Mouse (Mus musculus): ENCODE measurements around the gene Ttc19.

Gene Ttc19

DNA sequence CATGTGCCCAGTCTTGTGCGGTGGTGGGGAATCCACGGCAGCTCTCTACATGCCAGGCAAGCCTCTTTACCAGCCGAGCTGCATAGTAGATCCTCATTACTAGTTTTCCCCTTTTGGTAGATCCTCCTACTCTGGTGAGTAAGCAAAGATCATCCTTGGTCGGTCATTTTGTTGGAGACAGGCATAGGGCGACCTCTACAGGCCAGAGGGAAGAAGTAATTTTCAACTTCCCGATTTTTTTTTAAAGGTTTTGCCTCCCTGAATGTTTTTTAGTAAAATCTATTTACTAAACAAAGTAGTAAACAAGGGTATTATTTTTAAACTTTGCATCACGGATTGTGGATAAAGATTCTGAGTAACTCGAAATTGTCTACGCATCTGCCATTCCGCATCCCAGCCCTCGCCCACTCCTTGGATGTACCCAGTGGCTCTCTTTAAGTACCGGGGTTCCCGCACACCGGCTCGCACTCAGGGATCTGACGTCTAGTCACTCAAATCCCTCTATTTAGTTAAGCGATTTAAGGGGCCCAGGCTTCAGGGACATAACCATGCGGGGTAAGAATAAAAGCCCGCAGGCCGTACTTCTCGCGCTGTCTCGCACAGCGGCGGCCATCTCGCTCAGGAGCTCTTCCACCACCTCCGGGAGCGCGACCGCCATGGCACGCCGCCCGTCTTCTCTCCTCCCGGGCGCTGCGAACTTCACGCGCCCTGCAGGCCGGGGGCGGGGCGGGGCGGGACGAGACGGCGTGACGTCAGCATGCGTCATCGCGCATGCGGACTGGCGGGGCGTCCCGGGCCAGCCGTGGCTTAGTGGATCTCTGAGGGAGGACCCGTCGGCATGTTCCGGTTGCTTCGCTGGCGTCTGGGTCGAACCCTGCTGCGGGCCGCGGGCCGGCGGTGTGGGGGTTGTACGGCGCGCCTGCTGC is at the start of gene Ttc19, which contains the start of gene Zswim7:
Gene Ttc19, plus strand, starts transcription at position 799 of the 926 bp plus-strand sequence.
Gene Zswim7, minus strand, starts transcription at position 701 of the 926 bp plus-strand sequence.
- peak; percentile 74 to 89 for DNase-seq (ENCODE audit: low spot score in 2 of 2)

- no peak for DNase-seq (ENCODE audit: low spot score in 2 of 2)
These were observed 40.5 kb upstream of the Ttc19 start for GRCm38 (mm10) chr11:62240631-62241261.

GRCm38 (mm10) chr11:62243871-62244270 is 37.4 kb upstream of the Ttc19 start:
- DNase-seq (ENCODE audit: low spot score in 2 of 2): no peak

- DNase-seq (ENCODE audit: low spot score in 2 of 2): no peak
These were observed 36.8 kb upstream of the Ttc19 start for GRCm38 (mm10) chr11:62244471-62244870.

GRCm38 (mm10) chr11:62247759-62248400 is 33.4 kb upstream of the Ttc19 start:
- DNase-seq (ENCODE audit: low spot score in 2 of 2): no peak

- peak in 1 of 2 experiments; percentile 17 for DNase-seq (ENCODE audit: low spot score in 2 of 2)
These were observed 32.6 kb upstream of the Ttc19 start, which contains the start of gene Adora2b for GRCm38 (mm10) chr11:62248401-62249244. TSS of gene Adora2b (plus strand) at chr11:62248984.

GRCm38 (mm10) chr11:62249266-62250037 is 31.8 kb upstream of the Ttc19 start:
- DNase-seq (ENCODE audit: low spot score in 2 of 2): peak in 1 of 2 experiments; percentile 13

GRCm38 (mm10) chr11:62251047-62251446 is 30.2 kb upstream of the Ttc19 start:
- no peak for DNase-seq (ENCODE audit: low spot score in 2 of 2)

DNA sequence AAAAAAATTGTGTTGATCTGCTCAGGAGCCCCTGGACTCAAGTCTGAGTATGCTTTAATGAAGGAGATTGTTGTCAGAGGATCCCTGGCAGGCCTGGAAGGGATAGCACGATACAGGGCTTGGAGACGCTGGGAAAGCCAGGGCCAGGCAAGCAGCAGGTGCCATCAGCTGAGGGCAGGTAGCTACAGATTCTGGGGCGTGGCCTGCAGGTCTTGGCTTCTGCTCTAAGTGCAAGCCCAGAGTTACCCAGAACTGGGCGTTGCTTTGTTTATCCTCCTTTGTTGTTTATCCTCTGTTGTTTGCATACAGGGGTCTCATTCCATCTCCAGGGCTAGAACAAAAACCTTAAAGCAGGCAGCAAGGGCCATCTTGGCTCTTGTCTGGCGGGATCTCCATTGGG is 27.9 kb upstream of the Ttc19 start:
- DNase-seq (ENCODE audit: low spot score in 2 of 2): no peak

DNA sequence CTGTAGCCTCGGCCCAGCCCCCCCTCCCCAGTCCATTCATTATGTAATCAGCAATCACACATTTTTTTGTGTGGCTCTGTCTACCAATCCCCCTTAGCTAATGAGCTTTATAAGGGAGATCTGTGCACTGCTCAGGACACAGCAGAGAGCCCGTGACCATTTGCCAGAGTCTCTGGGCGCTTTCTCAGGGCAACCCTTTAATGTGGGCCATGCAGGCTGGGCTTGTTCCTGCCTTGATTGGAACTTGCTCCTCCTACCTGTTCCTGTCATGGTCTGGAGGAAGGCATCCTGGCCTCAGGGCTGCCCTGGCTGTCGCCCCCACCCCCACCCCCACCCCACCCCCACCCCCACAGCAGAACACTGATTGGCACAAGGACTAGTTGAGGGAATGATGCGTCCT is 22.1 kb upstream of the Ttc19 start:
- no peak for DNase-seq (ENCODE audit: low spot score in 2 of 2)

DNA sequence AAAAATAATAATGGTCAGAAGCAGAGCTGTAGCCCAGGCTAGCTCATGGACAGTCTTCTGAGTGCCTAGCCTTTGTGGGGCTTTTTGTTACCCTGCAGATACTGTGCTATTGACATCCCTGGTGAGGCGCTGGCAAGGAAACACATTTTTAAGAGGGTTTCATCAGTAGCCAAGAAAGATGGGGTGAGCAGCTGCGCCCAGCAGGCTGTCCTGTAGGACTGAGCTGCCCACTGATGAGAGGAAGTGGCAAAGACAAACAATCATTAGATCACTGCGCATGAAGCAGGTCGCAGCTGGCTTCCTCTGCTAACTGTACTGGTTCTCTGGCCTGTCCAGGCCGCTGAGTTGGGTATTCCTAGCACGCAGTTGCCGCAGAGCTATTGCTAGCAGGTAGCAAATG is 17.7 kb upstream of the Ttc19 start:
- DNase-seq (ENCODE audit: low spot score in 2 of 2): no peak

- no peak for DNase-seq (ENCODE audit: low spot score in 2 of 2)
These were observed 17.3 kb upstream of the Ttc19 start for GRCm38 (mm10) chr11:62264018-62264417.

- no peak for DNase-seq (ENCODE audit: low spot score in 2 of 2)
These were observed 15.6 kb upstream of the Ttc19 start for GRCm38 (mm10) chr11:62265642-62266041.

GRCm38 (mm10) chr11:62266466-62267214 is 14.6 kb upstream of the Ttc19 start:
- DNase-seq (ENCODE audit: low spot score in 2 of 2): no peak

GRCm38 (mm10) chr11:62268381-62268780 is 12.9 kb upstream of the Ttc19 start:
- DNase-seq (ENCODE audit: low spot score in 2 of 2): no peak

DNA sequence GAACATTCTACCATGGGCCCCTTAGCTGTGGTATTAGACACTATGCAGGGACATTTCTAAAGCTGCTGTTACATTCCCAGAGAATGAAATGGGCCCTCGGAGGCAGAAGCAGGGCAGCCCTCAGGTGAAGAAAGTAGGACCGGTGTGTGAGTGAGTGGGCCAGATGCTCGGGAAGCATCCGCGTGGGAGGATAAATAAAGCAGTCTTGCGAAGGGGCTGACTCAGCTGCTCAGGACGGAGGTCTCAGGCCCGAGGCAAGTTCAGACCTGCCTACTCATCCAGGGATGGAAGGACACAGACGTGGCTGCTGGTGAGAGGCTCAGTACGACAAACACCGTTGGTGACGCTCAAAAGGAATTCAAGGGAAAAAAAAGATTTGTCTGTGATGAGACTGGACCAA is 12.2 kb upstream of the Ttc19 start:
- DNase-seq (ENCODE audit: low spot score in 2 of 2): no peak

DNA sequence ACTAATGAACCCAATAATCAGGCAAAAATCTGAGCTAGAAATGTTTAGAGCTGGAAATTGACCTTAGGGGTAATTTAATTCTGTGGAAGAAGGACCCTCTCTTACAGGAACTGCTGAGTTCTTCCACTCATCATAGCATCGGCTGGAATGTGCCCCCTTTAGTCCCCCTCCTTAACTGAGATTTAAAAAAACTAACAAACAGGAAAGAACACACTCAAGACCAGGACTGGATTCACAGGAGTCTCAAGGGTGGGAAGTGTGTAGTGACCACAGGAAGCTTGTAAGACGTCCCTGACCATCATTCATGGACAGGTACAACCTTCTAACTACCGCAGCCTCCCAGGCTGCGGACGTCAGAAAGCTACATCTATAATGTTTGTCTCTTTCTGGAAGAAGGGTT is 10.4 kb upstream of the Ttc19 start:
- DNase-seq (ENCODE audit: low spot score in 2 of 2): no peak

DNA sequence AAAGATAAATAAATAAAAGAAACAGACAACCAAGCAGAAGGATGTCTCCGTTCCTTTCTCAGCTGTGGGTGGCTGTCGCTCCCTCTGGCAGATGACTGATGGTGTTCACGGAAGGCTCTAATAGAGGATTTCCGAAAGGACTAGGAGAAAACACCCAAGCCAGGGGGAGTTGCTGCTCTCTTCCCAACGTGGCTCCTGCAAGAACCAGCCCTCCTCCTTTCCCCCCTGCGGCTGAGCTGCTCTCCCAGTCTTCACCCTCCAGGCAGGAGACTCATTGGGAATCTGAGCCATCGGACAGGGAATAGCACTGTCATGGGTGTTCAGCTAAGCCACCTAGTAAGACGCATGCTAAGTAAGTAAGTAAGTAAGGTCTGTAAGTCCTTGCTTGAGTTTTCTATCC is 4.2 kb upstream of the Ttc19 start:
- DNase-seq (ENCODE audit: low spot score in 2 of 2): no peak

DNA sequence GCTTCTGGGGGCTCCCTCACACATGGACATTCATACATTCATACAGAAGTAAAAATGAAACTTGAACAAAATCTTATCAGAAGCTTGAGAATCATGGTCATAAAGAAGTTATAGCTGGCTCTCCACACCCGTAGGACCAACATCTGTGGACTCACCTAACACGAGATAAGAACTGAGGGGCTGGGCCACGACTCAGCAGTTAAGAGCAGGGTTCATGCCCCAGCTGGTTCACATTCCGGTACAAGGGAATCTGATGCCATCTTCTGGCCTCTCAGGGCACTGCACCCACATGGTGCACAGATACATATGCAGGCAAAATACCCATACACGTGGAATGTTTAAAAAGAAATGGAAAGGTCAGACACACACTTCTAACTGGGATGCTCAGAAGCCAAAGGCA is 3.2 kb upstream of the Ttc19 start:
- peak in 1 of 2 experiments; percentile 26 for DNase-seq (ENCODE audit: low spot score in 2 of 2)

DNA sequence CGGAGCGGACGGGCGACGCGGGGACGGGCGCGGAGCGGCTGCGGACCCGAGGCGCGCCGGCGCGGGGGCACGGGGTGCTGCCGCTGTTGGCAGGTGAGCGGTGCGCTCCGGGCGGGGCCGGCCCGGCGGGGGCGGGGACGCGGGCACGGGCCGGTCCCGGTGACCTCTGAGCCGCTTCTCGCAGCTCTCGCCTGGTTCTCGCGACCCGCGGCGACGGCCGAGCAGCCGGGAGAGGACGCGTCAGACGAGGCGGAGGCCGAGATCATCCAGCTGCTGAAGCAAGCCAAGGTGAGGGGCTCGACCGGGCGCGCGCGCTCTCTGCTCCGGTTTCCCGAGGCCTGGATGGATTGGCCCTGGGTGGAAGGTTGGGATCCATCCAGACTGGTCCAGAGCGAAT is 326 bp downstream of the Ttc19 start:
- DNase-seq (ENCODE audit: low spot score in 2 of 2): peak; percentile 27 to 55

Measured in left cerebral cortex, adult 9 months (tissue).